Mouse (Mus musculus) spleen, postnatal 36 days (tissue): ENCODE data around the gene Dnajb2.
A peak's percentile ranks its signal among the peaks of the same experiment; 100 is the strongest.

Source experiments
- DNase-seq, 2 experiments: peaks; one replicate each; pipeline ENCODE4 v3.0.0; 2022; ENCODE audit warnings: low spot score in 2 of 2, mixed read lengths in 1 of 2

The Dnajb2 gene

GRCm38 (mm10) chr1:75236117-75237050 lies at the start of gene Dnajb2:
Gene Dnajb2 (plus strand): TSS chr1:75236406.
- DNase-seq = peak; percentile 89 to 90

- DNase-seq = no peak
Measured at GRCm38 (mm10) chr1:75187126-75187525, 49.1 kb upstream of the Dnajb2 start.

- no peak for DNase-seq
Measured at GRCm38 (mm10) chr1:75187914-75188483, 48.2 kb upstream of the Dnajb2 start.

GRCm38 (mm10) chr1:75190577-75190976 lies 45.6 kb upstream of the Dnajb2 start:
- DNase-seq = no peak

- no peak for DNase-seq
Measured at GRCm38 (mm10) chr1:75191258-75191621, 45.0 kb upstream of the Dnajb2 start.

- peak; percentile 97 to 98 for DNase-seq
Measured at GRCm38 (mm10) chr1:75191622-75192402, 44.4 kb upstream of the Dnajb2 start, which contains the start of the genes Ankzf1 and Atg9a. Gene Ankzf1 (plus strand): TSS chr1:75192151. Gene Atg9a (minus strand): TSS chr1:75192196.

GRCm38 (mm10) chr1:75192452-75192851 lies 43.8 kb upstream of the Dnajb2 start:
- peak in 1 of 2 experiments; percentile 46 for DNase-seq

- DNase-seq = no peak
Measured at GRCm38 (mm10) chr1:75201236-75201635, 35.0 kb upstream of the Dnajb2 start.

- peak in 1 of 2 experiments; percentile 45 for DNase-seq
Measured at GRCm38 (mm10) chr1:75208967-75209678, 27.1 kb upstream of the Dnajb2 start.

GRCm38 (mm10) chr1:75210136-75211087 lies 25.8 kb upstream of the Dnajb2 start, which contains the start of the genes Glb1l and Stk16:
Gene Glb1l (minus strand): TSS chr1:75210813.
Gene Stk16 (plus strand): TSS chr1:75210838.
- DNase-seq = peak; percentile 95

- DNase-seq = no peak
Measured at GRCm38 (mm10) chr1:75211141-75211708, 25.0 kb upstream of the Dnajb2 start.

- DNase-seq = no peak
Measured at GRCm38 (mm10) chr1:75212542-75212941, 23.7 kb upstream of the Dnajb2 start.

- peak in 1 of 2 experiments; percentile 47 for DNase-seq
Measured at GRCm38 (mm10) chr1:75213096-75213495, 23.1 kb upstream of the Dnajb2 start.

- no peak for DNase-seq
Measured at GRCm38 (mm10) chr1:75214442-75214841, 21.8 kb upstream of the Dnajb2 start.

GRCm38 (mm10) chr1:75214886-75215285 lies 21.3 kb upstream of the Dnajb2 start:
- no peak for DNase-seq

GRCm38 (mm10) chr1:75215785-75216184 lies 20.4 kb upstream of the Dnajb2 start:
- DNase-seq = no peak

GRCm38 (mm10) chr1:75216797-75217585 lies 19.2 kb upstream of the Dnajb2 start:
- peak; percentile 50 to 71 for DNase-seq

GRCm38 (mm10) chr1:75217893-75218226 lies 18.3 kb upstream of the Dnajb2 start:
- no peak for DNase-seq
